Mouse (Mus musculus) thymus, postnatal 36 days (tissue): ENCODE measurements around the gene Pros1.

Source experiments
- DNase-seq, 2 experiments: peaks; one replicate each; pipeline ENCODE4 v3.0.0; 2022; ENCODE audit warnings: mixed read lengths in 2 of 2

Pros1 gene

GRCm38 (mm10) chr16:62861455-62861854 lies 7.3 kb downstream of the Pros1 start:
- no peak for DNase-seq

GRCm38 (mm10) chr16:62872688-62873117 lies 18.6 kb downstream of the Pros1 start:
- DNase-seq: no peak

DNA sequence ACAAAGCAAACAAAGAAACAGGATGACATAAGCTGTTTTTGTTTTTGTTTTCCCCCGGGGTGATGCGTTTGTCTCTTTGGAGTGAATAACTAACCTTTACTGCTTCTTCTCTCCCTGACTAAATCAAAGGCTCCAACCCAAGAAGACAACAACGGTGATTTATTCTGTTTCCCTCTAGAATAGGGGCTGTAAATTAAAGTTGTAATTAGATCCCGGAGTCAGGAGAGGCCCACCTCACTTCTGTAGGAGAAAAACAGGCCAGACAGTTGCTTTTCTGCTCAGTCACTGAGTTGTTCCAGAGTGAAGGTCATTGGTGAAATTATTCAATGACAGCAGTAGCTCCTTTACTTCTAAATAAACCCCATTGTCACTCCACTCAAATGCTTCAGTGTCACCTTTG lies 19.1 kb downstream of the Pros1 start:
- DNase-seq: no peak

DNA sequence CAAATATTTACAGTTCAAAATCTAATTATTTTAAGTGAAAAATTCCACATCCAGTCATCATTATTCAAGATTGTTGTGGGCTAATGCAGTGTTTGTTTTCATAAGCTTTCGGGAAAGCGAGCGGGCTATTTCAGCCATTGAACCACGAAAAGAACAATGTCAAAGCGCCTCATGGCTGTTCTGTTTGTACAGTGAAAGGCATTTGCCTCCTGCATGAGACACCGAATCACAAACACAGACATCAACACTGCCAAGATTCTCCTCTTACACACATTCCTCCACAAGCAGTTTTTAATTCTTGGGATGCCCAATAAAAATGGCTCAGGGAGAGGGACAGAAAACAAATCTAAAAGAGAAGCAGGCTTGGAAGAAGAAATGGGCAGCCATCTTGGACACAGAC lies 20.0 kb downstream of the Pros1 start:
- DNase-seq: no peak

DNA sequence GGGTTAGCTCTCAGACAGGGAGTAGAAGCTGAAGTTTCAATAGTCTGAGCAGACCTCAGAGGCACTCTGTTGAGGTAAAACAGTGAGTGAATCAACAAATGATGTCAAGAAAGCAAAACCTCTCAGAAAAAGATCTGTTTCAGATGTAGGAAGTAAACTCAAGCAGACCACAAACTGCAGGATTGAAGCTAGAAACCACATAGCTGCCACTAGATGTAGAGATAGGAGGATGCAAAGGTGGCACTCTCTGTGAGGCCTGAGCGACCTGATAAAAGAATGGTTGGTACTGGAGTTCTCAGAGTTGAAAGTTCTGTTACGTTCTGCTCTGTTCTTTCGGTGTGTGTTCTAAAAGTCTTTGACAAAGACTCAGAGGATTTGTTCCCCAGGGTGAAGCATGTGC lies 41.7 kb downstream of the Pros1 start:
- DNase-seq: no peak

- no peak for DNase-seq
These were observed 57.3 kb downstream of the Pros1 start for GRCm38 (mm10) chr16:62911364-62911763.

- DNase-seq: no peak
These were observed 58.1 kb downstream of the Pros1 start for GRCm38 (mm10) chr16:62912246-62912645.

DNA sequence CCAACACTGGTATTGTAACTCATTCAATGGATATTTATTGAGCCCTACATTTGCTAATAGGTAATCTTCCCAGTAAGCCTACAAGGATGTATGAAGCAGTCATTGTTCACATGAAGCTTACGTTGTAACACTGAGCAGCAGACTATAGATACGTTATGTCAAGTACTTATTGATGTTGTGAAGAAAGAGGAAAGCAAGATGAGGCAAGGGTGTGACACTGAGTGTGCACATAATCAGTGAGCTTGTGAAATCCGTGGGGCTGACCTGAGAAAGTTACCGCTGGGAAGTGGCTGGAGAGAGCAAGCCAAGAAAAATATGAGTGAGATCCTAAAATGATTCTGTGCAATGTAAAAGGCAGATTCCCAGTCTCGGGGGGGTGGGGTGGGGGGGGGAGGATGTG lies 61.4 kb downstream of the Pros1 start:
- DNase-seq: no peak

- DNase-seq: no peak
These were observed 68.1 kb downstream of the Pros1 start for GRCm38 (mm10) chr16:62922245-62922644.

- no peak for DNase-seq
These were observed 77.2 kb downstream of the Pros1 start for GRCm38 (mm10) chr16:62931341-62931740.

GRCm38 (mm10) chr16:62936316-62936715 lies 82.2 kb downstream of the Pros1 start:
- DNase-seq: no peak

DNA sequence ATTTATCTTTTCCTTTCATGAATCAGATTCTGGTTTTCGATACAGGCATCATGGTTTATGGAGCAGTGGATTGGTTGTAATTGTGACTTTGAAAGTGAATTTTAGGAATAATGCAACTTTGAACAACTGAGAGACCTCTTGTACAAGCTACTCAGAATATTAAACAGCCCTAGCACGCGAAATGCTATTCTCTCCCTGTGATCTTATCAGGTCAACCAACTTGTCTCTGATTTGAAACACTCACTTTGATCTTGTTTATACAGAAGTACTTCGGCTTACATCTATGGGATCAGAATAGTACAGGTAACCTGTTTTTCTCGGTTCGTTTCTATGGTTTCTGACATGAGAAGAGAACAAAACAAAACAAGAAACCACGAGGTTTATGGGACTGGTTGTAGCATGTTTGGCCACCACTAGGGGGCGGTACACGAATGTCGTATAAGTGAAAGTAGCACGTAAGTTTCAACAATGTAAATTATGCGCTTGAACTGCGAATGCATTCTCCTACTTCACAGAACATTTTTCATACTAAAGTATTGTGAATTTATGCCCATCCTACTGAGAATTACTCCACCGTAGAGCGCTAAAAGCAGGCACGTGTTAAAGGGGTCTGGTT lies 86.4 kb downstream of the Pros1 start:
- peak; percentile 19 to 25 for DNase-seq

- no peak for DNase-seq
These were observed 87.7 kb downstream of the Pros1 start for GRCm38 (mm10) chr16:62941763-62942162.

- no peak for DNase-seq
These were observed 88.6 kb downstream of the Pros1 start for GRCm38 (mm10) chr16:62942418-62943410.

GRCm38 (mm10) chr16:62958485-62958884 lies 104.4 kb downstream of the Pros1 start:
- no peak for DNase-seq

DNA sequence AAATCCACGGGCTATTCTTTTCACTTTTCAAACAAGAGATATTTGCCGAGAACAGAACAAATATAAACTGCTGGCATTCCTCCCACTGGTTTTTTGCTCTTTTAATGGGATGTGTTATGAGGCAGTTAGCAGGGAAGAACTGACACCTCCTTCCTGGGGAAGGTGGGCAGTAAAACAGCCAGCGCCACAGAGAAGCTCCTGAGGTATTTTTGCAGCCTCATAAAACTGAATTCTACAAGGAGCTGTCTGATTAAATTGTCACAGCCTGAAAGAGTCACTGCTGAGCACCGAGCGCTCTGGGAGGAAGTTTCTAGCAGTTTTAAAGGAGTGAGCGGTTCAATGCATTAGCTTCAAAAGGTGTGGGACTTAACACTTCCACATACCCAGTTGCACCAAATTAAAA lies 110.3 kb downstream of the Pros1 start:
- no peak for DNase-seq

- DNase-seq: no peak
These were observed 117.7 kb downstream of the Pros1 start for GRCm38 (mm10) chr16:62971673-62972332.

- DNase-seq: no peak
These were observed 120.8 kb downstream of the Pros1 start for GRCm38 (mm10) chr16:62974926-62975325.
